Mouse (Mus musculus): ENCODE measurements at regions not wholly inside any gene's neighbourhood (a gene's known extent, or its start where the extent isn't known, plus 50 kb on each side); places are given as distances from the start of the nearest gene placed in this dataset.

GRCm38 (mm10) chr11:63754826-63755225 lies 167.3 kb downstream of the Hs3st3b1 start:
- DNase-seq (ENCODE audit: low spot score) = no peak

GRCm38 (mm10) chr11:63758313-63758712 lies 163.8 kb downstream of the Hs3st3b1 start:
- DNase-seq (ENCODE audit: low spot score) = no peak

GRCm38 (mm10) chr11:63761561-63761960 lies 160.5 kb downstream of the Hs3st3b1 start:
- DNase-seq (ENCODE audit: low spot score) = no peak

- DNase-seq (ENCODE audit: low spot score) = no peak
Observed at GRCm38 (mm10) chr11:63767631-63768250, 154.3 kb downstream of the Hs3st3b1 start.

GRCm38 (mm10) chr11:63769738-63770137 lies 152.4 kb downstream of the Hs3st3b1 start:
- DNase-seq (ENCODE audit: low spot score) = no peak

GRCm38 (mm10) chr11:63775382-63775781 lies 146.7 kb downstream of the Hs3st3b1 start:
- no peak for DNase-seq (ENCODE audit: low spot score)

GRCm38 (mm10) chr11:63779371-63779770 lies 142.7 kb downstream of the Hs3st3b1 start:
- no peak for DNase-seq (ENCODE audit: low spot score)

GRCm38 (mm10) chr11:63781967-63782915 lies 139.8 kb downstream of the Hs3st3b1 start:
- no peak for DNase-seq (ENCODE audit: low spot score)

GRCm38 (mm10) chr11:63785281-63785886 lies 136.7 kb downstream of the Hs3st3b1 start:
- no peak for DNase-seq (ENCODE audit: low spot score)

GRCm38 (mm10) chr11:63785965-63786364 lies 136.1 kb downstream of the Hs3st3b1 start:
- DNase-seq (ENCODE audit: low spot score) = no peak

GRCm38 (mm10) chr11:63789473-63790120 lies 132.5 kb downstream of the Hs3st3b1 start:
- no peak for DNase-seq (ENCODE audit: low spot score)

- DNase-seq (ENCODE audit: low spot score) = no peak
Observed at GRCm38 (mm10) chr11:63791004-63791862, 130.9 kb downstream of the Hs3st3b1 start.

- no peak for DNase-seq (ENCODE audit: low spot score)
Observed at GRCm38 (mm10) chr11:63793732-63794503, 128.2 kb downstream of the Hs3st3b1 start.

GRCm38 (mm10) chr11:63812146-63812545 lies 109.9 kb downstream of the Hs3st3b1 start:
- DNase-seq (ENCODE audit: low spot score) = no peak

- no peak for DNase-seq (ENCODE audit: low spot score)
Observed at GRCm38 (mm10) chr11:63822847-63823246, 99.2 kb downstream of the Hs3st3b1 start.

- DNase-seq (ENCODE audit: low spot score) = no peak
Observed at GRCm38 (mm10) chr11:63827271-63827762, 94.8 kb downstream of the Hs3st3b1 start.

GRCm38 (mm10) chr11:63833480-63833879 lies 88.6 kb downstream of the Hs3st3b1 start:
- DNase-seq (ENCODE audit: low spot score) = no peak

- no peak for DNase-seq (ENCODE audit: low spot score)
Observed at GRCm38 (mm10) chr11:63834140-63834539, 88.0 kb downstream of the Hs3st3b1 start.

GRCm38 (mm10) chr11:63834631-63835030 lies 87.5 kb downstream of the Hs3st3b1 start:
- DNase-seq (ENCODE audit: low spot score) = no peak

Measured in ovary, postnatal 10 days (tissue).